Mouse (Mus musculus) urinary bladder, postnatal 25 days (tissue): ENCODE measurements at regions not wholly inside any gene's neighbourhood (a gene's known extent, or its start where the extent isn't known, plus 50 kb on each side); places are given as distances from the start of the nearest gene placed in this dataset.

ENCODE experiments used
- DNase-seq: peaks from one replicate; pipeline ENCODE4 v3.0.0; 2022; ENCODE audit warnings: low spot score

DNA sequence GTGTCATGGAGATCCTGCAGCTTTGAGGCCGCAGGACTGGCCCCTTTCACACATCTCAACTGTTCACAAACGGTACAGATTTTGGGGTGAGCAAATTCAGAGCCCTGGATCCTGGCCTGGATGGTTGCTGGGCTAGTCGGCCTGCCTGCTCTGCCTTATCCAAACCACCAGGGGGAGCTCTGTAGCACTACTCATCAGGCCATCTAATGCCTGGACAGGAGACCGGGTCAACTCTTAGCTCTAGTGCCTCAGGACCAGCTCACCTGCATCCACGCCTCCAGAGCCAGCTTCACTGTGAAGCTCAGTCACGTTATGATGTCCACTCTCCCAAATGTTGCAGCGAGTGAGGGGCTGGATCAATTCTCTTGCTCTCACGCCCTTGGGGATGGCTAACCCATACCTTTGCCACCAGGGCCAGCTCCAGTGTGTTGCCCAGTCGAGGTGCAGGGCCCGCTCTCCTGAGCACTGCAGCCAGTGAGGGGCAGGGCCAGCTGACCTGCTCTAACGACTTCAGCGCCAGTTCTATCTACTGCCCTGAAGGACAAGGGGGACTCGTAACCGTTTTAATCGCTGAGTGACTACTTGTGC is 206.8 kb downstream of the Etnk1 start:
- DNase-seq = peak; percentile 51

DNA sequence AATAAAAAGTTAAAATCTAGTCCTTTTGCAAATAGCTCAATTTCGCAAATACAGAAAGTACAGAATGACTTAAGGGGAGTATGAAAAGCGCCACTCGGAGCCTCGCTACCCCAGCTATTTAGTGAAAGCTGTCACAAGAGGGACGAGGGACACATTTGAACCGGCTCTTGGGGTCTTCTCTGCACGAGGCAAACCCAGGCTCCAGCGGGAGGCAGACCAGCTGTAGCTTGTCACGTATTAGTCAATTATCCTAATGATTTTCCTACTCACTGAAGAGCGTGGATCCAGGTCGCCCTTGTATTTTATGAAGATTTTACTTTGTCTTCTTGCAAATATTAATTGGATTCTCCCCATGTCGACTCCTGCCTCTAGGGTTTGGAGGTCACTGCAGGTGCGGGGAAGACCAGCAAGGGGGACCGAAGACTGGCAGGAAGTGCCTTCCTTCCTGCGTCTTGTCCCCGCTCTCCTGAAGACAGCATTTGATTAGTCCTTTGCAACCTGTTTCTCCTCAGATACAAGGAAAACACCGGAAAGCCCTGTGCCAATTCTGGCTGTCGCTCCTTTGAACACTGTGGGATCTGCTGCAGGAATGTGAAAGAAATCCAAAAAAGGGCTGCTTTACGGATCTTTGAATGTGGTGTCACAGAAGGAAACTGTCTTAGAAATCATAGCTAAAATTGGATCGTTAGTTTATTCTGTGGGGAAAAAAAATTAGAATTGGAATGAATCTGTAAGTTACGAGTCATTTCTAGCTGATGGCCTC is 209.1 kb downstream of the Etnk1 start:
- no peak for DNase-seq

DNA sequence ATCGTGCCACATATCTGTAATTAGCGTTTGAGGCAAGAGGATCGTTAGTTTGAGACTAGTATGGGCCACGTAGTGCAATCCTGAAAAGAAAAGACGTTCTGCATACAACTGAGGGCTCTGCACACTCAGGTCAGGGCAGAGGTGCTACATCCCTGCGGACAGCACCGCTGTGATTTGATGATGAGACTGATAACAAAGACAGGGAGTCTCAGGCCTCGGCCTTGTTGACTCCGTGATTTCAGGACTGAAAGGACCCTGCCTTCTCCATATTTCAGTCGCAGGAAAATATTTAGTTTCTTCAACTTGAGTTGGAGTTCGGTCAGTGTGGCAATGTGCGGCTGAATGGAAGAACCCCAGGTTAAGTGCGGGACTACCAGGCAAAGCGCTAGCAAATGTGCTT is 210.1 kb downstream of the Etnk1 start:
- no peak for DNase-seq

DNA sequence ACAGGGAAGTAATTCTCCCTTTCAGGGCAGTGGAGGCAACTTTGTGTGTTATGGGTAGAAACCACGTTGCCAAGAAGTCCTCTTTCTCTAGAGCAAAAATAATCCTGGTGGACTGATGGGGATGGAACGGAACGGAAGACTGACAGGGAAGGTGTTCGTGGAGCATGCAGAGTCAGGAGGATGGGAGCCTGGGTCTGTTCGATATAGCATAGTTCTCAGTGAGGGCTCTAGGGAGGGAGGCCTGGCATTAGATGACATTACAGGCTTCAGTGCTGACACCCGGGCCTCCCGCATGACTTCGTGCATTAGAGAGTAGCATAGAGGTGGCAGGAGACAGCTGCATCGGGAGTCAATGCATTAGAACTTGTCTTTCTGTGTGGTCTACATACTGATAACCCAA is 211.1 kb downstream of the Etnk1 start:
- DNase-seq = no peak

DNA sequence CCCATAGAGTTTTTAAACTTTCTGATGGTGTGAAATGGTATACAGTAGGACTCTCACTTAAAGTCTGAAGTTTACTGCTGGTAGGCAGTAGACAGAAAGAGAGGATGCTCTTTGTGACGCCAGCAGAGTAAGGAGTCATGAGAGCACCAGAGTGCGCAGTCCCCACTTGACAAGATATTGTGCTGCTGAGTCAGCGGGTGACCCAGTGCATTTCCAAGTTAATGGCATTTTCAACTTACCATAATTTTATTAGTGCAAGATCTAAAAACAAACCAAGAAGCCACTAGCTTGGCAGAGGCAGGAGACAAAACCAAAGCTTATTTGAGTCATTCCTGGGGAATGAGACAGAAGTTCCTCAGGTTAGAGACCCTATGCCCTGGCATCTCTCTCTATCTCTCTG is 213.5 kb downstream of the Etnk1 start:
- no peak for DNase-seq

DNA sequence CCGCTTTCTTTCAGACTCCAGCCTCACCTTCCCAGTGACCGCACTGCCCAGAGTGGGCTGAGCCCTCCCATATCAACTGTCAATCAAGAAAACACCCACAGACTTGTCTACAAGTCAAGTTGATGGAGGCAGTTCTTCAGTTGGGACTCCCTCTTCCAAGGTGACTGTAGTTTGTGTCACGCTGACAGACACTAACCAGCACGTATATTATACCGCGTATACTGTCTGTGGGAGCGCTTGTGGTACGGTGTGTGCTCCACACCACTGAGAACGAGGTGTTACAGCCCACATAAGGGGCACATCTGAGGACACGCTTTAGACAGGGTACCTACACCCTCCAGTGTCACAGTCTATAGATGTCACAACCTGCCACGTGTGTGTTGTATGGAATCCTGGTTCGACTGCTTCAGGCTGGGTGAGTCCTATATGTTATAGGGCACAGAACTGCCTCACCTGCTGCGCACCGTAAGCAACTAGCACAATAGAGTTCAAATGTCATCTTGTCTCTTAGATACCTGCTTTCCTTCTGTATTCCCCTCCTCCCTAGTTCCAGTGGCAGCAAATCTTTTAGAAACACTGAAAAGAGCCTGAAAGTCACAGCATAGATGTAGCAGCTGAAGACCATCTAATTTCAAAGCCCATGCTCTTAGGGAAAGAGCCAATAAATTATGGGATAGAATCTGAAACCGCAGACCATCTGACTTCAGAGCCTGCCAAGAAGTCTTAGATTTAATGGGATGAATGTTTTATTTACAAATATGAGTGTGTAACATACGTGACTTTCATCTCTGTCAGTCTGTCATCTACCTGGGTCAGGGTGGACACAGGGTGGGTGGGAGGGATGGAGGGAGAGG is 219.8 kb downstream of the Etnk1 start:
- no peak for DNase-seq

DNA sequence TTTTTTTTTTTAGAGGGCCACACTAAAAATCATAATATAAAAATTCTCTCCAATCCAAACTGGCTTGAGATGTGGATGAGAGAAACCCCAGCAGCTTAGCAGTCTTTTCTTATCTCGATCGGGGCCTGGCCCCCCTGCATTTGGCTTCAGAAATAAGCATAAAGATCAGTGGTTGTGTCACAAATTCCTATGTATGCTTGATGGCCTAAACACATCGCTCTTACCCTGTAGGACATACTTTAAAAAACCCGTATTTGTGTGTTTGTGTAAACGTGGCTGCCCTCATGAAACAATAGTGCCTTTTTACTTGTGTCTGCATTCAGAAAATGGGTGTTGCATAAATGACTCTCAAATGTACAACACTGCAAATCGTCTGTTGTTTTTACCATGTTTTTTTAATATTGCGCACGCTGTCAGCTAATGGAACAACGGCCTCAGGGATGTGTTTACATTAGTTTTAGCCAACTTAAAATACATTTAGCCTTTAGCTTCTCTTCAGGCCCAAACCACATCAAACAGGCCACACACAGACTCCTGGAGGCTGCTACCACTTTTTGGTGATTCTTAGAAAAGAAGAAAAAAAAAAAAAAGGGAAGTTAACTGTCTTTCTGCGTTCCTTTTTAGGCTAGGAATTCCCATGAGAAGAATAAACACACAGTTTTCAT is 226.7 kb downstream of the Etnk1 start:
- no peak for DNase-seq

DNA sequence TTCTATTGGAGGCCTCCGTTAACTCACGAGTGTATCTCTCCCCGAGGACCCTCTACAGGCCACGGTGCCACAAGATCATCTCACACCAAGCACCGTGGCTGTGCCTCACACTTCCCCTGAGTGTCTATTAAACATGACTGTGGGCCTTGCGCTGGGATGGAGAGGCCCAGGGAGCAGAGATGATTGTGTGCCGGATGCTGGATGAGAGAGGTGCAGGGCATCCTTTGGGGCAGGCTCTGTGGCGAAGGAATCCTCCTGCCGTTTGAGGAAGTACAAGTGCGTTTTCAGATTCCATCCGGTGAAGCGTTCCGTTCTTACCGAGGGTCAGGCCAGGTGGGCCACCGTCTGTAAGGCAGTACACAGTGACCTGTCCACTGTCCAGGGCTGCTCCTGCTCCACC is 227.4 kb downstream of the Etnk1 start:
- DNase-seq = no peak

DNA sequence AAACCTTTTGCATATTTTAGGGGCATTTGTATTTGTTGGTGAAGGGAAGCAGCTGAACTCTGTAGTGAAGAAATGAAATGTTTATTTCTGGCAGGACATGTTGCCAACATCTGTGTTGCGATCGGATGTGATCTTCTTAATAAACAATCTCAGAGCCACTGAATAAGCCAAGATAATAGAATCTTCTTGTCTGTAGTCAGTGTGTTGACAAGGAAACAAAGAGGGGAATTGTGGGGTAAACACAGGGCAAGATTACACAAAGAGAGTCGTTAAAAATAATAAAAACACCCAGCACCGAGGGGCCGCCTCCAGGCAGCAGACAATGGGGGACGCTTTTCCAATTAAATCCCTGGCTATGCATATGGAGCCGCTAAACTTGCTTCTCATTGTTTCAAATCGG is 234.4 kb downstream of the Etnk1 start:
- DNase-seq = no peak

DNA sequence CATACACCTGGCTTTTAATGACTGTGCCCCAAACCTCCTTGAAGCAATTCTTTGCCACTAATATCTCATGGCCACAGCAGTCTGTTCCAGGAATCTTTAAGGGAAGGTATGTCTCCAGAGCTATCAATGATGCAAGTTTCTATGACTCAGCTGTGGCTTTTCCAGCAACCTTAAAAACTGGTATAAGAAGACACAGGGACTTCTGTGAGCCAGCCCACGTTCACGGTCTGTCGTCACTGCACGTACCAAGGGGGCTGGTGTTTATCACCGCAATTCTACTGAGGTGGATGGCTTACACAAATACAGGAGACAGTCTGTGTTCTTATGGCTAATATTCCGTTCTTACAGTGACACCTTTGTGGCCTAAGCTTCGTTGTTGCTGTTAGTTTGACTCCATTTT is 234.9 kb downstream of the Etnk1 start:
- no peak for DNase-seq

DNA sequence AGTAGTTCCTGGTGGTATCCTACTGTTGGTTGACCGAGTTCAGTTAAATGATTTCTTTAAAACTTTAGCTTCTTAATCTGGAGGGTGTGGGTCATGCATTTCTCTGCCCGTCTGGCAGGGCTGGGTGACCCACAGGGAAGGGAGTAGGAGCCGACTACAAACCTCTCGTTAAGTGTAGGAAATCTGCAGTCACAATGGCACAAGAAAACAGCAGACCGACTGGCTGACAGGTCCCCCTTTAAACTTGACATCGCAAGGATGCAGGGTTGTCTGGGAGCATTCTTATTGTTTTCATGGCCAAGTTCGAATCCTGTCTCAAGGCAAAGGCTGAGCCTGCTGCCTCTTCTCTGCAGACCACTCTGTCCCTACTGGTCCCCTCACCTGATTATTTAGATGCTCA is 235.7 kb downstream of the Etnk1 start:
- no peak for DNase-seq

DNA sequence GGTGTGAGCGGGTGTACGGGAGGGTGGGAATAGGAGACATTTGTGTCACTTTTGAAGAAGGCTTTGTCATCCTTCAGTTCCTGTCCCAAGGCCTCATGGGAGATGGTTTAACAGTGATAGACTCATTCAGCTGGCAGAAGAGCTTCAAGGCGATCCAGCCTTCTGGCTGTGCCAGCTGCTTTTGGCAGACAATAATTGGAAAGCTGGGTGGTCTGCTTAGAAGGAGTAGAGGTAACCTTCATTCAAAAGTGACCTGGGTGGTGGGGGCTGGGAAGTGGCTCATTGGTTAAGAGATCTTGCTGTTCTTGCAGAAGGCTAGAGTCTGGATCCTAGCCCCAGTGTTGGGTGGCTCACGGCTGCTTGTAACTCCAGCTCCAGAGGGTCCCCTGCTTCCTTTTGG is 237.5 kb downstream of the Etnk1 start:
- DNase-seq = no peak

DNA sequence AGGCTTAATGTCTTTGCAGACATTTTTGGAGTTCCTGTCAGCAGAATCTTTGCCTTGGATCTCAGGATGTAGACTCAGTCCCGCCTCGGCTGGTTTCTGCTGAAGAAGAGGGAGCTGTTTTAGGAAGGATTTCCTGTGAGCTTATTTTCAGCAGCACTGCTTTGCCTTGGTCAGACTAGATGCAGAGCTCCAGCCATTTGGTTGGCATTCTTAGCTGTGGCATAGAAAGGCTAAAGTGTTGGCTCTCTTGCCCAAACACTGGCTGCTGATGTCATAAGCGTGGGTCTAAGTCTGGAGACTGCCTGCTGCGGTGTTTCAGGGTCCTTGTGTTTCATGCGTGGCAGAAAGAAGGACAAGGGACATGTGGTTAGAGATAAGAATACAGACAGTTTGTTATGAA is 245.0 kb downstream of the Etnk1 start:
- DNase-seq = no peak

DNA sequence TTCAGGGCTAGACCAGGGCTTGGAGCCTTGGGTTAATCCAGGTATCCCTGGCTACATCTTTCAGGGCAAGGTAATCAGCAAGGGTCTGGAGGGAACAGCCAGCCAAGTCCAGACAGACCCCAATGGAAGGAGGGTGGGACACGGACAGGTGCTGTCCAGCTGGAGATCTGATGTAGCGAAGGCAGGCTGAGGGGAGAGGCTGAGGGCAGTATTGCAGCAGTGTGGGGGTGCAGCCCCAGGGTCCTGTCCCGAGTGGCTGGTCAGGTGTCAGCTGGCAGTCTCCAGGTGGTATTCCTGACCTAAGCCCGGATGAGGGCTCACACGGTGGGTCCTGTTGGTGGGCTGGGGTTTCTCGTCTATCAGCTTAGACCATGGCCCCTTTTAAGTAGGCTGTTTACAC is 245.7 kb downstream of the Etnk1 start:
- DNase-seq = no peak

DNA sequence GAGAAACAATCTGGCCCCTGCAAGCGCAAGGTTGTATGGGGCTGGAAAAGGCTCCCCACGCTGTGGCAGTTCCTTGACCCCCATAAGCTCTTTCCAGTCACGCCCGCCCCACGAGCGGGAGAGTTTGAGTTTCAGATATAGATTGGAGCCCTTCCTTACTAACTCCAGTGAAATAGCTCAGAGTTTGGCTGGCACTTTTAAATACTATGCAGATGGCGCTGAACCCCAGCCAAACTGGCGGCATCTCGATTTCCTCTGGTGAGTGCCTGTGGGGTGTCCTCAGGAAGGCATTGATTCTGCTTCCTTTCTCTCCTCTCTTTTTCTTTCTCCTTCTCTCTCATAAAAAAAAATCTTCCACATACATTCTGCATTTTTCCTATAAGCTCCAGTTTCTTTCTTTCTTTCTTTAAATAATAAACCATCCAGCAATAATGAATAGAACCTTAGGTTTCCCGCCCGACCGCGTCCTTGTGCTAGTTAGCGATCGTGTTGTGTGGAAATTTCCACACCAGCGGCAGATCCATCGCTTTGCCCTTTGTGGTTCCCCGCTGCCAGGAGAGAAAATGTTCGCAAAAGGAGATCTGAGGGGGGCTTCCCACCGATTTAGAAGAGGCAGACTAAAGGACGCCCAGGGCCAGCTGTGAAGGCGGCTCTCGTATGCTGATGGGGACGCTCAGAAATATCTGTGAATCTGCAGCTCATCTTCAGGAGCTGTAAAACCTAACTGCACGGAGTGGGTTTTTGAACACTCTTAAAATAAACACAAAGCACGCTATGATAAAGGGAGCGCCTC is 247.8 kb downstream of the Etnk1 start:
- no peak for DNase-seq

DNA sequence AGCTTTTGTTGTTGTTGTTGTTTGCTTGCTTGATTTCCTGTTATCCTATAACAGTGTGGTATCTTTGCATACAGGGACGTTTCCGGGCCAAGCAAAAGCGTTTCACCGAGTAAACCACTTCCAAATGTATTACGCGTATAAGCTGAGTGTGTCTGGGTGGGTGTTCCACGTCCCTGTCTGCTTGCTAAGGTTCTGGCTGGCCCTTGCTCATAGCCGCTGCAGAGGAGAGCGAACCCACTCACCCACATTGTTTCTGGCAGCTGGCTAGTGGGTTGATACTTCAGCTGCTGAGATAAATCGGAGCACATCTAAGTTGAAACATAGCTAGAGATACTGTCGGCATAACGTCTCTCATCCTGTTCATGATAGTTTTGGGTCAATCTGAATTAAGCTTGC is 248.4 kb downstream of the Etnk1 start:
- DNase-seq = no peak

DNA sequence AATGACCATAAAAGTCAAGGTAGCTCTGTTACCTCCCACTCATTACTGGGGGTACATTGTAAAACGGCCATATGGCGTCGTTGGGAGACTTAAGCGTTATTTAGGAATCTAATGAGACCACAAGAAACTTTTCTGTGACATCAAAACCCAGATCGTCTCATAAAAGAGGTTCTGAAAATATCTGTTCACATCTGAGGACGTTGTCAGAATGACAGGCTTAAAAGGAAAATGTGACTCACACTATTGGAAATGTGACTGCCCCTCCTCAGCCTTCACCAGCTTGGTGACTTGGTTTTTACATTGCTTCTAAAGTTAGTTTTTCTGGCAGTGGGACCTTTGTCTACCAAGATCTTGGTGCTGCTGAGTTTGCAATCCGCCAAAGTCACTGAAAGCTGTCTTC is 252.9 kb downstream of the Etnk1 start:
- DNase-seq = no peak

DNA sequence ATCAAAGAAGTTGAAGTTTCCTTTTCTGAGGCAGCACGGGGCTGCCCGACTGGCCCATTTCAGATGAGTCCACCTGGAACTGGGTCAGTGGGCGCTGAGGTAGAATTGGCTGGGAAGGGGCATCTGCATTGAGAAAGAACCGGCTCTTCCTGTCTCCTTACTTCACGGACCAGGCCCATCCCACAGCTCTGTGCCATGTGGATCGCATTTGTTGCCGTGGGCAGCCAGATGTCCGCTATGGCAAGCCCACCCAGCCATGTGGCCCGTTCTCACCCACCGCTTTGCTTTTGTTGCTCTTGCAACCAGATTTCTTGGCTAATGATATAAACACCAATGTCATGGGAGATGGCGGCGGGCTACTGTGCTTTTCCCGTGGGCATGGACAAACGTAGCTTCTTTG is 256.0 kb downstream of the Etnk1 start:
- no peak for DNase-seq

DNA sequence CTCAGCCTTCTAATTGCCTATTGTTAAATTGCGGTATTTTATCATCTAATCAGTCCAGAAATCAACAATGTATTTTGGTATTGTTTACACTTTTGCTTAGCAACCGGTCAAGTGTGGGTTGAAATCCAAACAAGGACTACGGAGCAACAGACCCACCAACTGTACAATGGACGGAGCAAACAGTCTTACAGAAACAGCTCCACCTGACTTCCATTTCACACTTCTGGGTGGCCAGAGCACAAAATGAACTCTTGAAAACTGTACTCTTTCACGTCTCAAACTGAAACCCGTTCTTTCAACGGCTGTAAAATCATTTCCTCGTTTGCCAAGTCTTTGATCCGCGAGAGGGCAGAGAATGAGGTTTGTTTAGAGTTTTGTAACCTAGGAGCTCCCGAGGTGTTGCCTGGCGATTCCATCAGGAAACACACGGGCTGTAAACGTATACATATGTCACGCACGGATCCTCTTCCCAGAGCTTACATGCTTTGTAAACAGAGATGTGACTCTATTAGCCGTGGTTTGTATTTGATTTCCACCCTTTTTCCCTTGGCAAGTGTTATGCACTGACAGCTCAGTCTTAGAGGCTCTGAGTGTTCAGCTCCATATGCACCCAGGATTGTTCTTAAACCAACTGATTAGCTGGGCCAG is 258.3 kb downstream of the Etnk1 start:
- no peak for DNase-seq

DNA sequence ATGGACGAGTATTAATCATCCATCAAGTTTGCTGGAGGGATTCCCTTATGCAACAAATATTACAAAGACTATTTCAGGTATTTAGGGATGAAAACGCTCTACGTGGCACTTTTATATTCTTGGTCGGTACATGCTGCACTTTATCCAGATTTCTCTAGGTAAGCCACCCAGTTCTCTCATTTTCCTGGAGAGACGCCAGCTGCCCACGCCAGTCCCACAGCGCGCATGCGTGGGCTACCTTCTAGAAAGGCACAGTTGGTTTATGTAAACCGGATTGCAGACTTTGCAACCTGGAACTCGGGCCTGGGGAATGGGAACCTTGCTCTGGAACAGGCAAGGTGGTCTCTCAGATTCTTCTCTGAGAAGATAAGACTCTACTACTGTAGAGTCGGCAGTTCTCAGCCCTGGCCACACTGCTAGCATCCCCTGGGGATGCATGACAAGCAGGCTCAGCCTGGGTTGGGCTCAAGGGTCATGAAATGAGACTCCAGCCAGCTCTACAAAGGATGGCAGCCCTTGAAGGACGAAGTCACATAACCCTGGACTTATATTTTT is 265.0 kb downstream of the Etnk1 start:
- DNase-seq = no peak
